Mouse (Mus musculus): ENCODE data around the gene Syne3.

The Syne3 gene

DNA sequence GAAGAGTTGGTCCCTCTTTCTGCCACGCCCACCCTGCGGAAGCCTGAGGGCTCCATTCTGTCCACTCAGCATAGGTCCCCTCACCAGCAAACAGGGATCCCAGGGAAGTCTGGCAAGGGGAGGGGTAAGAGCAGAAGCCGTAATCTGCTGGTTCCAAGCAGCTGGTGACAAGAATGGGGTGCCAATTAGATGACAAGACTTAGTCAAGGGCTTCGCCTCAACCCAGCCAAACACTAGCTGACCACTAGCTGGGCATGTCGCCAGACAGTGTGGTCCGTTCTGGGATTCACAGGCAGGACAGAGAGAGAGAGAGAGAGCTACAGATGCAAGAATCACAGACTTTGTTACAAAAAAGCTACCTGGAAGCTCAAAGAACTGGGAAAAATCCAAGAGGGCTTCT, 36.7 kb downstream of the Syne3 start:
- in situ Hi-C loops (cut with MboI): no loop called here

DNA sequence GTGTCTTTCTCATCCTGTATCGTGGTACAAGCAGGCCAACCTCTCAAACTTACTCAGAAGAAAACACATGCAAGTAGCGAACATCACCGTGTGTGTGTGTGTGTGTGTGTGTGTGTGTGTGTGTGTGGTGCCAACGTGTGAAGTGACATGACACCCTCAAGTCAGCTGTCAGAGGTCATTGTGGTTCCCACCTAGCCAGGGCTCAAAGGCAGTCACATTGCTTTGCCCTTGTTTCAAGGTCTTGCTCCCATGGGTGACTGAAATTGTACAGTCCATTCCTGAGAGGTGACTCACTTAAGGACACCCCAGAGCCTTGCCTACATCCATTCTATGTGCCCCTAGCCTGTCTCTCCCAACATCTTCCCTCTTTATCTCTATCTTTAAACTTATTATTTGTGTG, 40.0 kb downstream of the Syne3 start:
- in situ Hi-C loops (cut with MboI): no loop called here

DNA sequence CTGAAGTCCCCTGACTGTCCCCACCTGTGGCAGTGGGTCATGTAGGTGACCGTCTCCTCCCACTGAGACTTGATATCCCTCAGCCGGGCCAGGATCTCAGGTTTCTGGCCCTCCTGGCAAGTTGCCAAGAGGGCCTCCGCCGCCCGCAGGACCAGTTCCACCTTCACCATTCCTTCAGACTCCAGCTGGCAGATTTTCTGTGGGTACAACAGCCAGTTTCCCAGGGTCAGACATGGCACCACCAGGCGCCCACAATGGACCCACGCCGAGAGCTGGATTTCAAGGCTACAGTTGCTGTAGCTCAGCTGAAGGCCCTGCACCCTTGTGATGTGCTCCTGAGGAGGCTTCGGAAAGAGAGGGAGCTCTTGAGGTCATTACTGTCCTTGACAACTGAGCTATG, 40.4 kb downstream of the Syne3 start:
- in situ Hi-C loops (cut with MboI): no loop called here

DNA sequence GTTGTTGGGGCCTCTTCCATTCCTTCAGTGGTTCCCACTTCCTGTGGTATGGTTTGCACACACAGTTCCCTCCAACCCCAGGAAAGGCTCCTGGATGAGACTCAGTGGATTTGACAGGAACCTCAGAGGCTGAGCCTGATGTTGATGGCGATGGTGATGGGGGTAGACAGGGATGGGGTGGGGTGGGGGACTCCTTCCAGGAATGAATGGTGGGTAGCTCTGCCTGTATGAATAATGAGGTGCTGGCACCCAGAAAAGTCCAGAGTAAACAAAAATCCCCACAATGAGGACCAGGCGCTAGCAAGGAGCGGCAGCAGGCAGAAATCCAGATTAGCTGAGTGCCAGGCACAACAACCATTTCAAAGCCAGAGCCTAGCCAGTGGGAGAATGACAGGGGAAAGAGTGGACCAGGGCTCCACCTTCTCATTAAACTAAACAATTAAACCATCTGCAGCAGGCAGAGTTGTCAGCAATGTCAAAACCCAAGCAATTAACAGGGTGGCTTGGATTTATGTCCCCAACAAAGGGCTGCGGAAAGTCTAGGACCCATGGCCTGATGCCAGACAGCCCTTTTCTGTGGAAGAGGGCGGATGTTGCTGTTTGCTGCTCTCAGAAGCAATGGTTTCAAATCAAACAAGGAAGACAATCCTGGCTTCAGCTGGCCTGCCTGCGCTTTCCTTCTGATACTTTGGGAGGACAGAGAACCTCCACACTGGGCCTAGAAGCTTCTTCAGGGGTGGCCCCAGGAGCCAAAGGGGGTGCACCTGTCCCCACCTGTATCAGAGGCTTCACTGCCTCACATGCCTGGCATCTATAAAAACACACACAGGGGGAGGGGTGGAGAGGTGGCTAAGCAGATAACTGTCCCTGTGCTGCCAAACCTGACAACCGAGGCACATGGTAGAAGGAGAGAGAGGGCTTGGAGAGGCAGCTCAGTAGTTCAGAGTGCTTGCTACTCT, 44.4 kb downstream of the Syne3 start:
- in situ Hi-C loops (cut with MboI): no loop called here

DNA sequence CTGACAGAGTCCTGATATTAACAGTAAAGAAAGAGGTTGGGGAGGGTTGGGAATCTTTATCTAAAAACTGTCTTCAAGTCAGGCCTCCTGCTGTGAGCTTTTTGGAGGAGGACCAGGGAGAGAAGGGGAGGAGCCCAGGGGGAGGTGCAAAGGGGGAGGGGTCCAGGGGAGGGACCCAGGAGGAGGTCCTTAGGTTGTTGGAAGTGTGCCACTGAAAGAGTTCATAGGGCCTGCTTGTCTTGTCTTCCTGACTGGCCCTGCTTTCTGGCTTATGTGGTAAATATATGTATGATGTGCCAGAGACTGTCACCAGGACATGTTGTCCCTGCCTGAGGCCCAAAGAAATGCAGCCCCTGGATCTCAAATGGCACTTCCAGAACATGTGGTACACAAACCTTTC, 49.2 kb downstream of the Syne3 start:
- in situ Hi-C loops (cut with MboI): no loop called here

DNA sequence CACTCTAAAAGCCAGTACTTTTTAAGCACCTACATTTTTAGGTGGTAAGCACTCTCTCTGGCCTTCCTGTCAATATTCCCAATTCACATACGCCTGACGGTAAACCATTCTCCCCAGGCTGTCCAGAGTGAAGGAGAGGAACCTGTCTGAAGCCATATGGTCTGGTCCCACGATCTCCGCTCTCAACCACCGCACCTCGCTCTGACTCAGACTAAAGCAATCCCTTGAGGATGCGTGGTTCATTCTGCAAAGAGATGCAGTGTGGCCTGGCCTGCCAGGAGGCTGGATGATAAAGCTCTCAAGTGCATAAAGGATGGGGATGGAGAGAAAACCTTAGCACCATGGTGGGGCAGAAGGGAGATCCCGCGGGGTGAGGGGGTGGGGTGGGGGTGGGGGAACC, 49.6 kb downstream of the Syne3 start:
- in situ Hi-C loops (cut with MboI): loop anchor here (10.0 kb wide), 1 partner anchor 145 kb away; no protein-coding TSS in a partner anchor

DNA sequence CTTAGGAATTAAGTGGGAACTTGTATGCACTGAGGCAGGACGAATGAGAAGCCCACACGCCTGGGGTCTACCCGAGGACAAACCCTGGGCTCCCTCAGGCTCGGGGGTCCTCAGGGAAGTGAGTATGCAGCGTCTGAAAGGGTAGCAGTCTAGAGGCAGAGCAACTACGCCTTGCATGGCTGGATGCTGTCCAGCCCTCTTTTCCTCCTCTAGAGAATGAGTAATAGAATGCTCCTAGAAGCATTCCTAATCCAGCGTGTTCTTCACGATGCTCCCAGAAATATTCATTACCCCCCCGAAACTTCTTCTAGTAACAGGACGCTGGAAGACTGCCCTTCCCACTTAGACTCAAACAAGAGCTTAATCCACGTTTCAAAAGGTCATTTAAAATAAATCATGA, 51.3 kb downstream of the Syne3 start:
- in situ Hi-C loops (cut with MboI): loop anchor here (10.0 kb wide), 1 partner anchor 147 kb away; no protein-coding TSS in a partner anchor

DNA sequence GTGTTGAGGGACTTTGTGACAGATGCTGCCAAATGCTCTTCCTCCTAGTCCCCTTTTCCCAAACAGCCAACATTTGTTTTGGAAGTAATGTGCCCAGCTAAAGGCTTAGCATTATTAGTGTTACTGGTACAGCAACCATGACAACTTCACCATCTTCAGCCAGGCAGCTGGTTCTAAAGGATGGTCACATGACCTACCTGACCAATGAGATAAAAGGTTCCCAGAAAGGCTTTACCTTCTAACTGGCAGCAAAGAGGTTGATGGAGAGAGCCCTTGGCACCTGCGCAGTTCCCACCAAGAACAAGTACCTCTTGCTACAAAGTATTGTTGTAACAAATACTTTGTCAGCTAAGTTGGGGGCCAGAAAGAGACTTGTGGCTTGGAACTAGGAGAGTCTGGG, 52.4 kb downstream of the Syne3 start:
- in situ Hi-C loops (cut with MboI): loop anchor here (10.0 kb wide), 1 partner anchor 148 kb away; no protein-coding TSS in a partner anchor

DNA sequence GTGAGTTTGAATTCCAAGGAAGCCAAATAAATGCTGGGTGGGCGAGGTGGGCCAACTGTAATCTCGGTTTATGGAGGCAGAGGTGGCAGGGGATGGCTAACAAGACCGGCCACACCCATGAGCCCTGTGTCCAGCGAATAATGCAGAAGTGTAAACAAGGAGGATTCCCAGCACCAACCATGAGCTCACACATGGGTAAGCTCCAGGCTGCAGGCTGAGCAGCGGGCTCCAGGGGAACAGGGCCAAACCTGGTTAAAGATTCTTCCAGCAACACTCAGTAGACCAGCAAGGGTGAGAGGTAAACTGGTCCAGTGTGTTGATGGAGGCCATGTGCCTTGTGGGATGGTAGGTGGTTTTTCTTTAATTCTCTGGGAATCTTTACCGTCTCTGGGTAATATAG, 53.2 kb downstream of the Syne3 start:
- in situ Hi-C loops (cut with MboI): loop anchor here (10.0 kb wide), 1 partner anchor 148 kb away; no protein-coding TSS in a partner anchor

DNA sequence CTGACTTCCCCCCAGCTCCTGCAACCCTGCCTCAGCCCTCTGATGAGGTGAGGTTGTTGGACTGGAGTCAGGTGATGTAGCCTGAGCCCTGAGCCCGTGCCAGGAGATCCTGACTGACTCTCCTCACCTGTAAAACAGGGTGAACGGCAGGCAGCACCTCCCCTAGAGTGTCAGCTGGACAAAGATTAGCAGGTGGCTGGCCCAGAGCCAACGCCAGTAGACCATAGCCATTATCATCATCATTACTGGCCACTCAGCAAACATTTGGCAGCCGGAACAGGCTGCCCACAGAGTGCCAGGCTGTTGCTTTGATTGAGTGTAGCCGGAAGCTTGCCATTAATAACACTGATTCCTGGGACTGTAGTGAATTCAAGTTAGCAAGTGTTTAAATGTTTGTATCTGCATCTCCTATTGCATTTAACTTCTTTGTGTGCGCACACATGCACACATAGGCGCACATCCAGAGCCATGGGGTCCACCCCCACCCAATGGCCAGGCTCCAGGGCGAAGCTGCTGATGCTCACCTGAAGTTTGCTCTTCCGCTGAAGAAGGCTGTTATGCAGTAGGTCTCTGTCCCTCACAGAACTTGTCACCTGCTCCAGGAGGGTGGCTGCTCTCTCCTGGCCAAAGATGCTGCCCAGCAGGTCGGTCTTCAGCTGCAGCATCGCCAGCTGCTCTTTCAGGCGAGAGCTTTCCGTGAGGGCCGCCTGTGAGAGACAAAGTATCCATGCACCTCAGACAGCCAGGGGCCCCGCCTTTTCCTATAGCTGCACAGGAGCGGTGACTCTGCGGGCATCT, 54.4 kb downstream of the Syne3 start:
- in situ Hi-C loops (cut with MboI): loop anchor here (10.0 kb wide), 1 partner anchor 150 kb away; no protein-coding TSS in a partner anchor

DNA sequence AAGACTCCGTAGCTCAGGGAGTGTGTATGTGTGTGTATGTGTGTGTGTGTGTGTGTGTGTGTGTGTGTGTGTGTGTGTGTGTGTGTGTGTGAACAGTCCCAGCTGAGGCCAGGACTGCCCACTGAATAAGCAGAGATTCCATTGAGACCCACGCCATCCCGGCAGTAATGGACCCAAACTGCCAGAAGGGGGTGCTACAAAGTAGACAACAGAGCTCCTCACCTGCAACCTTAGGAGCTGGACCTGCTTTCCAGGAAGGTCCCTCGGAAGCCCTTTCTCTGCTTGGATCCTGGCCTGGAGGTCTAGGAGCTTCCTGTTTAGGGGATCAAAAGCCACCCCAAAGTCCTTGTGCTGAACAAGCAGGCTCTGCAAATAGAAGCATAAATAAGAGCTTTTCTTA, 55.7 kb downstream of the Syne3 start:
- in situ Hi-C loops (cut with MboI): loop anchor here (5.0 to 10.0 kb wide), 2 partner anchors 73 to 151 kb away; no protein-coding TSS in a partner anchor

DNA sequence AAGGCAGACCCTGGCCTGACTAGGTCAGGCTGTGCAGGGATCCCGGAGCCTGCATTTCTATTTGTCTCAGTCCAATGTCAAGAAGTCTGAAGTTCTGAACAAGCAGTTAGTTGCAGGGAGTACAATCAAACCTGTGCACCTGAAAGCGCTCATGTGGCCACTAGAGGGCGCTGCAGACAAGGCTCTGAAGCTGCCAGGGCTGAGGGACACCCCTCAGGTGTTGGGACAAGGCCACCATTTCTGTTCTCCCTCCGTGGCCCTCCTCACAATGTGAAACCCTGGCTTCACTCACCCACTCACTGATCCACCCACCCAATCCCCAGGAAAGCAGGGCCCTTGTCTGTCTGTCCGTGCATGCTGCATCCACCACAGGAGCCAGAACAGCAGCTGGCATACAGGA, 57.2 kb downstream of the Syne3 start:
- in situ Hi-C loops (cut with MboI): loop anchor here (5.0 to 10.0 kb wide), 2 partner anchors 75 to 152 kb away; no protein-coding TSS in a partner anchor

DNA sequence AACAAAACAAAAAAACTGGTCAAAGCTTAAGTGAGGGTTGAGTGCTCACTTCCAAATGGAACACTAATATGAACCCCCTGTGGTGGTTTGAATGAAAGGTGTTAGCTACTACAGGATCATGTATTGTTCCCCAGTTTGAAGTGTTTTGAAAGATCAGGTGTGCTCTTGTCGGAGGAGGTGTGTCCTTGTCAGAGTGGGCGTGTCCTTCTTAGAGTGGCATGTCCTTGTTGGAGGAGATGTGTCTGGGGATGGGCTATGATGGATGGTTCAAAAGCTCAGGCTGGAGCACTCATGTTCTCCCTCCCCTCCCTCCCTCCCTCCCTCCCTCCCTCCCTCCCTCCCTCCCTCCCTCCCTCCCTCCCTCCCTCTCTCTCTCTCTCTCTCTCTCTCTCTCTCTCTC, 61.7 kb downstream of the Syne3 start:
- in situ Hi-C loops (cut with MboI): loop anchor here (25.0 kb wide), 1 partner anchor 211 kb away; no protein-coding TSS in a partner anchor

DNA sequence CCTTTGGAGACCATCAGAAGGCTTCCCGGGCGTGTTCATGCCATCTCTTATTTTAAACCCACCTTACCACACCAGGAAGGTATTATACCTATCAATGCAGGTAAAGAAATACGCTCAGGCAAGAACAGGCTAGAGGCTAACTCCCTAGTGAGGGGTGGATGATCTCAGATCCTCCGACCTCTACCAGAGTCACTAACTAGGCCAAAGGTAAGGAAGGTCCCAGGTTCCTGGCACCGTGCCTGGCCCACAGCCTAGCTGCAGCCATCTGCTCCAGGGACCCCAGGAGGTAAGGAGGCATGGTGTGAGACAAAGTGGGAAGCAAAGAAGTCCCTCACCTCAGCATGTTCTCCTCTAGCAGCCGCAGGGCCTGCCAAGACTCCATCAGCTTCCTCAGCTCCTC, 63.4 kb downstream of the Syne3 start:
- in situ Hi-C loops (cut with MboI): loop anchor here (25.0 kb wide), 1 partner anchor 209 kb away; no protein-coding TSS in a partner anchor

DNA sequence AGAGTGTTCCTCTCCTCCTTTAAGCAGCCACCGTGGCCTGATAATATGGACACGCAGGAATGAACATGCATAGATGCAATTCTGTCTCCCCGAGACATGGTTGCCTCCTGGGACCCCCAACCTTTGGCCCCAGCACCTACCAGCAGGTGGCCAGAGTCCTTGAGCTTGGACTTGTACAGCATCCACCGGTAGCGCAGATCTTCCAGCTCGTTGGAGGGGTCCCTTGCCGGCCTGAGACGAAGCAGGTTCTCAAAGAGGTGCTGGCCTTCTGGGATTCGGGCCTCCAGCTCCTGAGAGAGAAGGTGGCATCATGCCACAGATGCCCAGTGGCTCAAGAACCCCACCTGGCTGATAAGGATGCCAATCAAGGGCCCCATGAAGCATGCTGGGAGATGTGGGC, 69.1 kb downstream of the Syne3 start:
- in situ Hi-C loops (cut with MboI): loop anchor here (25.0 kb wide), 1 partner anchor 203 kb away; no protein-coding TSS in a partner anchor

DNA sequence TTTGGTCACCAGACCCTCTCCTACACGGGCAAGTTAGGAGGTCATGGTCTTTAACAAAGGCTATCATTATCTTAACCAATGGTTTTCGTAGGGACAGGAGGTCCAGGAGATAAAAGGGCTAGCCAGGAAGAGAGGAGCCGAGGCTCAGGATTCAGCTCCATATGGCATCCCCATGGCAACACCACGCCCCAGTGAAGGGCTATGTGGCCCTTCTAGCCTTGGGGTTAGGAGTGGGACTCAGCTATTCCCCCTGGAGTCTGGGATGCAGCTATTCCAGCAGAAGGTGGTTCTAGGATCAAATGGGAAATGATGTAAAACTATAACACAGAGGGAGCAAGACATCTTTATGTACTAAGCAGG, 69.6 kb downstream of the Syne3 start:
- in situ Hi-C loops (cut with MboI): loop anchor here (25.0 kb wide), 1 partner anchor 203 kb away; no protein-coding TSS in a partner anchor

DNA sequence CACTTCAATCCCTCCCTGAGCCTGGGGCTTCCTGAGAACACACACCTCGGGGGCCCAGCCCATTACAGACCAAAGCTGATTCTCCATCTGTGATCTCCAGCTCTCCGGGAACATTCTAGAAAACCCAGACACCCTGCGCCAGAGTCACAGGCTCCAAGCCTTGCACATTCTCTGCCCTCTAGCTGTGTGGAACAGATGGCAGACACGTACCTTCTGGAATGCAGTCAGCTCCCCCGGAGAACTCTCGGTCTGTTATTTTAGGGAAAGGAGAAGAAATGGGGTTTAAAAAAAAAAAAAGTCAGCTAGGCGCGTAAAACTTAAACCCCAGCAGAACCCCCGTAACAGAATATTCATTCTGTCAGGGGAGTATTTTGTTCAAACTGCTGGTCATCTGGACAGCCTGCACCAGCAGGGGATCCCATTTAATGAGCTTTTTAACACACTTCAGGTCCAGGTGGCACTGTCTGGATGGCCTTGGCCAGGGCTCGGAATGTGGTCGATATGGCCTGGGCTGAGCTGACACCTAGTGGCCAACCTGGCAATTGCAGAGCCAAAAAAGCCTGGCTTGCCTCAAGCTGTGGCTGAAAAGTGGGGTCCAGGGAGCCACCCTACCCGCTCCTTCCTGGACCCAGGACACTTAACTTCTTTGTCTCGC, 70.1 kb downstream of the Syne3 start:
- in situ Hi-C loops (cut with MboI): loop anchor here (25.0 kb wide), 1 partner anchor 202 kb away; no protein-coding TSS in a partner anchor

DNA sequence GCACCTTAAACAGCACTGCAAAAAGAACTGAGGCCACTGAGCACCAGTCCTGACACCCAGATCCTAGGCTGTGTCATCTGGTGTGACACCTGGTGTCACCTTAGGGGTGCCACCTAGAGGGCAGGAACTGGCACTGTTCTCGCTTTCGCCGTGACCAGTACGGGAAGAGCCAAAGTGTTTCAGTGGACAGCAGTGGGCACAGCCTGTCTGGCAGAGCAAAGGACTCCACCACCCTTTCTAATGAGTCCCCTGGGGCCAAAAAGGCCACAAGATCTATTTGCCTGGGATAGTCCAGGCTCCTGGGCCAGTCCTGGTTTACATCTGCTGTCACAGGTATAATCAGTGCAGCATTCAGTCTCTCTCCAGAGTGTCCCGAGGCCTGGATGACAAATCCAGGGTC, 70.7 kb downstream of the Syne3 start:
- in situ Hi-C loops (cut with MboI): loop anchor here (25.0 kb wide), 1 partner anchor 202 kb away; no protein-coding TSS in a partner anchor

DNA sequence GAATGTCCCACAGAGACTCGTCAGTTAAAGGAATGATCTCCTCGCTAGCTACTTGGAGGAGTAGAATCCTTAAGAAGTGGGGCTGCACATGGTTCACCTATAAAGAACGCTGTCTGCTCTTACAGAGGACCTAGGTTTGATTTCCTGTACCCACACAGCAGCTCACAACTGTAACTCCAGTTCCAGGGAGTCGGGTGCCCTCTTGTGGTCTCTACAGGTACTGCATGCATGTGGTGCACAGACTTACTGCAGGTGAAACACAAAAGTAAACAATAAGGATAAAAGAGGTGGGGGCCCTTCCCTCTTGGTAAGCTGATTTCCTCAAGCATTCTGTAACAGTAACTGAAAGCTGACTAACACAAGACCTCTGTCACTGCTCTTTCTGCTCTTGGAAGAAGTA, 73.4 kb downstream of the Syne3 start:
- in situ Hi-C loops (cut with MboI): loop anchor here (25.0 kb wide), 1 partner anchor 199 kb away; no protein-coding TSS in a partner anchor

DNA sequence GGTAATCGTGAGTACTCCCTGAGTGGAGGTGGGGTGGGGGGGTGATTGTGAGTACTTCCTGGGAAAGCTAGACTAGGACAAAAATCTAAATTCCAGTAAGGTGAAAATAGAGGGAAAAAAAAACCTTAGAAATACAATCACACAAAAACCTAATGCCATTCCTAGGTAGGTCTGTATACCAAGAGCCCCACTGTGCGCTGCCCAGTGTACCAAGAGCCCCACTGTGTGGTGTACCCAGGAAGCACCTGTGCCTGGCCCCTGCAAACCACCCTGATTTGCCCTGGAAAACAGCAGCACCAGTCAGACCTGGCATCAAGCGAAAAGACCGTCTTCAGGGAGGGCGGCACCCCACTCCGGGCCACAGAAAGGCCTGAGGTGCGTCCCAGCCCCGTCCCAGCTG, 74.5 kb downstream of the Syne3 start:
- in situ Hi-C loops (cut with MboI): loop anchor here (25.0 kb wide), 1 partner anchor 198 kb away; no protein-coding TSS in a partner anchor

DNA sequence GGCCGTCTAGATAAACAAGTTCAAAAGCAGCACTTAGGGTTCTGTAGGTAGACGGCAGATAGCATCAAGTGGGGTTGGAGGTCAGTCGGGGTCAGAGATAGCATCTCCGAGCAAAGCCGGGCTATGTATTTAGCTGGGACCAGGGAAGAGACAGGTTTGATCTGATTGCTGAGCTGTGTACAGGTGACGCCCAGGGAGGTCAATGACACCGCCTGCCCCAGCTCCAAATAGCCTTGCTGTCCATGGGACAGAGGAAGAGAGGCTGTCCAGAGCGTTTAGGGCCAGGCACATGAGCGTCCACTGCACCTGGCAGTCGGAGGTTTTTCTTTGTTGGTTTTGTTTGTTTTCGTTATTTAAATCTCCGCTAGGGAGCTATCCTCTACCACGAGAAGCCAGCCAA, 75.8 kb downstream of the Syne3 start:
- in situ Hi-C loops (cut with MboI): loop anchor here (25.0 kb wide), 1 partner anchor 196 kb away; no protein-coding TSS in a partner anchor

Data from mature B cell (primary cell).